Mouse (Mus musculus): ENCODE results near the gene Ccser1. TPM values are rescaled to one million over a fixed set of nuclear protein-coding genes. Genes with fewer than 3 reads are reported as not detected.

The Ccser1 gene
- total and polyA plus RNA-seq, 2 experiments from 2014 or later, result 14.9 to 48.7 TPM

GRCm38 (mm10) chr6:61217717-61218116, 37.6 kb downstream of the Ccser1 start:
- Histone ChIP-seq H3K9me3 (ENCODE audit: low read length) (no peaks in the 10 kb centered on the region), H3K4me3 (ENCODE audit: low read length) (no peak overlapping the region), H3K4me2 (ENCODE audit: low read depth, low read length) (no peak overlapping the region), H3K9ac (replicated peaks; ENCODE audit: low read length) (no peak overlapping the region), H3K27me3 (ENCODE audit: insufficient read depth, low read length) (no peaks in the 10 kb centered on the region), H3K36me3 (ENCODE audit: insufficient read depth, low read length) (no peaks in the 10 kb centered on the region), H3K27ac (no peak overlapping the region), H3K4me1 (ENCODE audit: insufficient read depth, low read length) (no peaks in the 10 kb centered on the region)
- TF ChIP-seq CTCF (IDR thresholded peaks at IDR 0.05; ENCODE audit: low read depth), result no peak
- no peak for DNase-seq (ENCODE audit: low spot score)
- no peak for ATAC-seq
- 81% methylated on average over 2 of the region's 2 CpGs for WGBS

- Histone ChIP-seq H3K9me3 (ENCODE audit: low read length) (no peaks in the 10 kb centered on the region), H3K4me1 (ENCODE audit: insufficient read depth, low read length) (no peaks in the 10 kb centered on the region), H3K4me2 (ENCODE audit: low read depth, low read length) (no peak overlapping the region), H3K9ac (replicated peaks; ENCODE audit: low read length) (no peak overlapping the region), H3K27ac (no peak overlapping the region), H3K27me3 (ENCODE audit: insufficient read depth, low read length) (no peaks in the 10 kb centered on the region), H3K4me3 (ENCODE audit: low read length) (no peak overlapping the region), H3K36me3 (ENCODE audit: insufficient read depth, low read length) (no peaks in the 10 kb centered on the region)
- WGBS, result 65% methylated on average over 2 of the region's 2 CpGs
- DNase-seq (ENCODE audit: low spot score), result no peak
- no peak for ATAC-seq
- no peak for TF ChIP-seq CTCF (IDR thresholded peaks at IDR 0.05; ENCODE audit: low read depth)
Measured at GRCm38 (mm10) chr6:61223563-61223962, 43.4 kb downstream of the Ccser1 start.

GRCm38 (mm10) chr6:61225302-61225701, 45.2 kb downstream of the Ccser1 start:
- no peaks in the 10 kb centered on the region for H3K36me3 ChIP-seq (ENCODE audit: insufficient read depth, low read length)
- DNase-seq (ENCODE audit: low spot score) (no peak), ATAC-seq (no peak)
- TF ChIP-seq CTCF (IDR thresholded peaks at IDR 0.05; ENCODE audit: low read depth), result no peak
- H3K27me3 ChIP-seq (ENCODE audit: insufficient read depth, low read length), result no peaks in the 10 kb centered on the region
- H3K4me2 ChIP-seq (ENCODE audit: low read depth, low read length), result no peak overlapping the region
- H3K9ac ChIP-seq (replicated peaks; ENCODE audit: low read length), result no peak overlapping the region
- H3K9me3 ChIP-seq (ENCODE audit: low read length), result no peaks in the 10 kb centered on the region
- no peak overlapping the region for H3K27ac ChIP-seq
- no peaks in the 10 kb centered on the region for H3K4me1 ChIP-seq (ENCODE audit: insufficient read depth, low read length)
- H3K4me3 ChIP-seq (ENCODE audit: low read length), result no peak overlapping the region

- no peak for DNase-seq (ENCODE audit: low spot score)
- ATAC-seq, result no peak
- WGBS, result 22% methylated on average over 5 of the region's 5 CpGs
- Histone ChIP-seq H3K4me3 (ENCODE audit: low read length) (no peak overlapping the region), H3K9ac (replicated peaks; ENCODE audit: low read length) (no peak overlapping the region), H3K36me3 (ENCODE audit: insufficient read depth, low read length) (no peaks in the 10 kb centered on the region), H3K9me3 (ENCODE audit: low read length) (no peaks in the 10 kb centered on the region), H3K4me1 (ENCODE audit: insufficient read depth, low read length) (peaks cover 6% of the 10 kb centered on the region; the same call in 1 of the 2 replicates), H3K4me2 (ENCODE audit: low read depth, low read length) (no peak overlapping the region), H3K27me3 (ENCODE audit: insufficient read depth, low read length) (no peaks in the 10 kb centered on the region), H3K27ac (no peak overlapping the region)
- TF ChIP-seq CTCF (IDR thresholded peaks at IDR 0.05; ENCODE audit: low read depth), result no peak
Measured at GRCm38 (mm10) chr6:61230058-61230718, 50.1 kb downstream of the Ccser1 start.

GRCm38 (mm10) chr6:61233060-61233459, 52.9 kb downstream of the Ccser1 start:
- H3K4me2 ChIP-seq (ENCODE audit: low read depth, low read length), result no peak overlapping the region
- H3K4me1 ChIP-seq (ENCODE audit: insufficient read depth, low read length), result peaks cover 6% of the 10 kb centered on the region; the same call in 1 of the 2 replicates
- no peak overlapping the region for H3K9ac ChIP-seq (replicated peaks; ENCODE audit: low read length)
- ATAC-seq, result no peak
- no peak for TF ChIP-seq CTCF (IDR thresholded peaks at IDR 0.05; ENCODE audit: low read depth)
- no peaks in the 10 kb centered on the region for H3K36me3 ChIP-seq (ENCODE audit: insufficient read depth, low read length)
- WGBS, result 52% methylated on average over 5 of the region's 5 CpGs
- H3K27me3 ChIP-seq (ENCODE audit: insufficient read depth, low read length), result no peaks in the 10 kb centered on the region
- no peak overlapping the region for H3K27ac ChIP-seq
- H3K4me3 ChIP-seq (ENCODE audit: low read length), result no peak overlapping the region
- no peaks in the 10 kb centered on the region for H3K9me3 ChIP-seq (ENCODE audit: low read length)
- DNase-seq (ENCODE audit: low spot score), result no peak

- 35% methylated on average over 5 of the region's 5 CpGs for WGBS
Measured at GRCm38 (mm10) chr6:61233548-61234187, 53.5 kb downstream of the Ccser1 start.

GRCm38 (mm10) chr6:61240618-61241017, 60.5 kb downstream of the Ccser1 start:
- H3K4me1 ChIP-seq (ENCODE audit: insufficient read depth, low read length), result no peaks in the 10 kb centered on the region
- no peak overlapping the region for H3K4me2 ChIP-seq (ENCODE audit: low read depth, low read length)
- no peak for ATAC-seq
- no peaks in the 10 kb centered on the region for H3K27me3 ChIP-seq (ENCODE audit: insufficient read depth, low read length)
- DNase-seq (ENCODE audit: low spot score), result no peak
- H3K9ac ChIP-seq (replicated peaks; ENCODE audit: low read length), result no peak overlapping the region
- 59% methylated on average over 2 of the region's 2 CpGs for WGBS
- no peaks in the 10 kb centered on the region for H3K36me3 ChIP-seq (ENCODE audit: insufficient read depth, low read length)
- H3K27ac ChIP-seq, result no peak overlapping the region
- no peaks in the 10 kb centered on the region for H3K9me3 ChIP-seq (ENCODE audit: low read length)
- H3K4me3 ChIP-seq (ENCODE audit: low read length), result no peak overlapping the region
- no peak for TF ChIP-seq CTCF (IDR thresholded peaks at IDR 0.05; ENCODE audit: low read depth)

More at GRCm38 (mm10) chr6:61233548-61234187, 53.5 kb downstream of the Ccser1 start:
- no peak for TF ChIP-seq CTCF (IDR thresholded peaks at IDR 0.05; ENCODE audit: low read depth)
- Histone ChIP-seq H3K4me1 (ENCODE audit: insufficient read depth, low read length) (peaks cover 6% of the 10 kb centered on the region; the same call in 1 of the 2 replicates), H3K9ac (replicated peaks; ENCODE audit: low read length) (no peak overlapping the region), H3K27me3 (ENCODE audit: insufficient read depth, low read length) (no peaks in the 10 kb centered on the region), H3K36me3 (ENCODE audit: insufficient read depth, low read length) (no peaks in the 10 kb centered on the region), H3K9me3 (ENCODE audit: low read length) (no peaks in the 10 kb centered on the region), H3K4me3 (ENCODE audit: low read length) (no peak overlapping the region), H3K27ac (no peak overlapping the region), H3K4me2 (ENCODE audit: low read depth, low read length) (no peak overlapping the region)
- peak; percentile 51; the same call in 1 of the 2 replicates for ATAC-seq
- DNase-seq (ENCODE audit: low spot score), result no peak

All from hindbrain, postnatal 0 days (tissue).